Mouse (Mus musculus) left cerebral cortex, postnatal 25 days (tissue): Measurements from ENCODE around the gene Mcl1. TPM values are rescaled to one million over a fixed set of nuclear protein-coding genes. Genes with fewer than 3 reads are reported as not detected.
A peak's percentile ranks its signal among the peaks of the same experiment; 100 is the strongest.
"Not testable (repeated sequence)": the region's sequence is repeated elsewhere in the genome, so short reads cannot be mapped to it uniquely, and the experiment has no call there.

Experiments
- DNase-seq, 2 experiments: peaks; one replicate each; pipeline ENCODE4 v3.0.0; 2022; ENCODE audit warnings: low spot score in 2 of 2, mixed read lengths in 1 of 2
- intact Hi-C: fragments of 180-260 bp; cut with DNase I; formaldehyde crosslinking; loops from one replicate; pipeline ENCODE4 v1.15.1; 2025
- total RNA-seq, 2 experiments: library from RNA; stranded (reverse); gene quantifications; 2 replicates each; pipeline ENCODE4 v1.2.3; 2021

Gene Mcl1
- total RNA-seq, 2 experiments from 2014 or later: 58.4 to 59.6 TPM

DNA sequence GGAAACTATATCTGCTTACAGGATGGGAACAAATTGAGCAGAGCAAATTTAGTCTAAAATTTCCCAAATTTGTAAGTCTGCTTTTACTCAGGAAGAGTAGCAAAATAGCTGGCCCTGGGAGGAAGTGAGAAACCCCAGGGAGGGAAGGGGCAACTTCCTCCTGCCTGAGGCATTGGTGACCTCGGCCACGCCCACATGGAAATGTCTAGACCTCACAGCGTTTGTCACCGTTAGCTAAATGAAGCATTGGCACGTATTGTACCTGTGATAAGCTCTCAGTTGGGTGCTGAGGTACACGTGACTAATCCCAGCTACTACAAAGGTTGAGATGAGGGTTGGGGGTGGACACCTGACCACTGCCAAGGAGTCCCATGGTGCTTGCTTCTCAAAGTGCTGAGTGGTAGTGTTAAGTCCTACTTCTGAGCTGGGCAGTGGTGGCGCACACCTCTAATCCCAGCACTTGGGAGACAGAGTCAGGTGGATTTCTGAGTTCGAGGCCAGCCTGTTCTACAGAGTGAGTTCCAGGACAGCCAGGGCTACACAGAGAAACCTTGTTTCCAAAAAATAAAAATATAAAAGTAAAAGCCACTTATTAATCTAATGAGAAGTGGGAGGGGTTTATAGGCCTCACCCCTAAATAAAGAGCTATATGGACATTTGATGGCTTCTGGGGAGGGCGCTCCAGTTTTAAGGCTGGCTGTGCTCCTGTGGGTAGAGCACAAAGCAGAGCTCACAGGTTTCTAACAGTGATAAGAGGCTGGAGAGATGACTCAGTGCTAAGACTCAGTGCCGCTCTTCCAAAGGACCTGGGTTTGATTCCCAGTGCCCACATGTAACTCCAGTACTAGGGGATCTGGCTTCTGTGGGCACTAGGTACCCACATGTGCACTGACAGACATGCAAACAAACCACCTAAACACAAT lies 13.0 kb upstream of the Mcl1 start:
- DNase-seq: no peak
- intact Hi-C loops: loop anchor here (2.0 kb wide), 1 partner anchor 27 kb away; no protein-coding TSS in a partner anchor

DNA sequence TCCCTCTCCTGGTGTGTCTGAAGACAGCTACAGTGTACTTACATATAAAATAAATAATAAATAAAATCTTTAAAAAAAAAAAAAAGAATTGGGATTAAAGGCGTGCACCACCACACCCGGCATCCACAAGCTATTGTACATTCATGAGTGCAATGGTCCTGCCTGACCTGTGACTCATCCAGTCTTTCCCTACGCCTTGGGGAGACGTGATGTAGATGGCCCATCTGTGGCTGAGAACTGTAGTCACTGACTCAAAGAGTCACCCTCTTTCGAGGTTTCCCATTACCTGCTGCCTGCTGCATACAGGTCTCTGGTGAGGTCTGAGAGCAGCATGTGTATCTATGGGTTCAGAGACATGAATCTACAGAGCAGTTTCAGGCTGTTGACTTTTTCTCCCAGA lies 10.6 kb upstream of the Mcl1 start:
- intact Hi-C loops: no loop called here
- no peak for DNase-seq

DNA sequence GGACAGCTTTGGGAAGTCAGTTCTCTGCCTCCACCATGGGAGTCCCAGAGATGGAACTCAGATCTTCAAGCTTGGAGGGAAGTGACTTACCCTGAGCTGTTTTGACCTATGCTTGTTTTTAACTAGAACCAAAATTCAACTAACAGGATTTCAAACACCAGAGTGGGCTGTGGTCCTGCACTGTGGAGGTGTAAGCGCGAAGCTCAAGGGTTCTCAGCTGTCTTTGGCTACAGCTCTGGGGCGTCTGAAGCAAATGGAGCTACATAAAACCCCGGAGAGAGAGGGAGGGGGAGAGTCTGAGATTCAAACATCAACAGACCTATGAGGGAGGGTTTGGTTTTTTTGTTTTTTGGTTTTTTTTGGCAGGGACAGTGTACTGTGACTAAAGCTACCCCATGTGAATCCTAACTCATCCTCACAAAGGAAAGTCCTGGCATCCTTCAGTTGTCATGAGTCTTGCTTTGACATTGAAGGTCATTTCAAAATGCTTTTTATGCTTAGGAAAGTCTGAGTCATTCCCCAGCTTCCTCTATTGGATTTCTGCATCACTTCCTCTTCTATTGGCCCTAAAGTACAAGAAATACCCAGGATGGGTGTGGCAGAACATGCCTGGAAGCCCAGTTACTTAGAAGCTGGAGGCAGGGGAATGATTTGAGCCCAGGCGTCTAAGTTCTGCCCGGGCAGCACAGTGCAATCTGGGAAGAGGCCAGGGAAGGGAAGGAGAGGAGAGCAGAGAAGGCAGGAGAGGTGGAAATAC lies 8.1 kb upstream of the Mcl1 start:
- no peak for DNase-seq
- intact Hi-C loops: no loop called here

DNA sequence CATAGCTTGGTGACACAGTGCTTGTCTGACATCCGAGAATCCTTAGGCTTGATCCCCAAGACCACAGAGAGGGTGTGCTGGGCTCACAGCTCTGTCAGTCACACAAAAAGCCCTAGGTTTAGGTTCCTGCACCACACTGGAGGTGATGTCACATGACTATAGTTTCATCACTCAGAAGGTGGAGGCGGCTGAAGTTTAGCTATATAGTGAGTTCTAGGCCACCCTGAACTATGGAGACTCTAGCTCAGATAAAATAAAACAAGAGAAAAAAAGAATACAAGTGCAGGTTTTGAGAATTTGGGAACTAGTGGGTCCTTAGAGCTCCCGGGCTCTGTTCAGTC lies 7.6 kb upstream of the Mcl1 start:
- intact Hi-C loops: no loop called here
- DNase-seq: no peak

DNA sequence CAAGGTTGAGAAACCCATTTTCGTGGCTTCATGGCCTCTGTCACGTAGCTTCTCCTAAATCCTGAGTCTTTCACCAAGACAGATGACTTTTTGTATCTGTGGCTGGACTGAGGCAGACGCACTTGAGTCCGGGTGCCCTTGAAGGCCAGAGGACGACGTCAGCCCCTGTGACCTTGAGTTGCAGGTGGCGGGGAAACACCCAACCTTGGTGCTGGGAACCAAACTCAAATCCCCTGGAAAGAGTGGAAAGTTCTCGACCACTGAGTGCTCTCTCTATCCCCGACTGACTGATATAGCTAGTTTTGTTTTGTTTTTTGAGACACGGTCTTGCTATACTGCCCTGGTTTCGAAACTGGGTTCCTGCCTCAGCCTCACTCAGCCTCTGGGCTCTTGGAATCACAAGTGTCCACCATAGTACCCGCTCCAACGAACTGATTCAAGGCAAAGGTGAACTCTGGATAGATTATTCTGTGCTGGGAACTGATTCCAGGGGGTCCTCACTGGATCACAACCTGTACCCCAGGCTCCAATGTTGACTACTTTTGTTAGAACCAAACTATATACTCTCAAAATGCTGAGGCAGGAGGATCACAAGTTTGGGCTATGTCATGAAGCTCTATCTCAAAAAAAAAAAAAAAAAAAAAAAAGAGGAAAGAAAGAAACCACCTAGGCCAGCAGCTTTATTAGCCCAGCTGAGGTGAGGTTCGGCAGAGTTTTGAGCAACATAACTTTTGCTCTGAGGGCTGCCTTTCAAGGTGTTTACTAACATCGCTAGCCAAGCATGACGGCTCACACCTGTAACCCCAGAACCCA lies 7.0 kb upstream of the Mcl1 start:
- intact Hi-C loops: no loop called here
- no peak for DNase-seq

DNA sequence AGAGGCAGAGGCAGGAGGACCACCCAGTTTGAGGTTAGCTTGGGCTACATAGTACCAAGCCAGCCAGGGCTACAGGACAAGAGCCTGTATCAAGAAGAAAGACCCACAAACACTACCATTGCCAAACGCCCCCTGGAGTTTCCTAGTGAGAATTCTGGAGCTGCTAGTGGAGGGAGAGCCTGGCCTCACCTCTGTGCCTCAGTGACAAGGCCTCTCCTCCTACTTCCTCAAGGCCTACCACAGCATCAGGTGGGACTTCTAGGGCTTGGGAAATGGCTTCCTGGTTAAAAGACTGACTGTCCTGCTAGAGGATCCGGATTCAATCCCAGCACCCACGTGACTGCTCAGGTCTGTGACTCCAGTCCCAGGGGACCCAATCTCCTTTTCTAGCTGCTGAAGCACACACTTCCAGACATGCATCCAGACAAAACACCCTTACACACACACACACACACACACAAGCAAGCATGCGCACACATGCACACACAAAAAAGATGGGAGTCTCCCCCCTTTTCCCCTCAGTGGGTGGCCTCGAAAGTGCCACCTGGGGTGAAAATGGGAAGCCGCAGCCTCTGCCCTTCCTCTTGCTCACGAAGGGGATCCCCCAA lies 6.3 kb upstream of the Mcl1 start:
- DNase-seq: no peak
- intact Hi-C loops: no loop called here

DNA sequence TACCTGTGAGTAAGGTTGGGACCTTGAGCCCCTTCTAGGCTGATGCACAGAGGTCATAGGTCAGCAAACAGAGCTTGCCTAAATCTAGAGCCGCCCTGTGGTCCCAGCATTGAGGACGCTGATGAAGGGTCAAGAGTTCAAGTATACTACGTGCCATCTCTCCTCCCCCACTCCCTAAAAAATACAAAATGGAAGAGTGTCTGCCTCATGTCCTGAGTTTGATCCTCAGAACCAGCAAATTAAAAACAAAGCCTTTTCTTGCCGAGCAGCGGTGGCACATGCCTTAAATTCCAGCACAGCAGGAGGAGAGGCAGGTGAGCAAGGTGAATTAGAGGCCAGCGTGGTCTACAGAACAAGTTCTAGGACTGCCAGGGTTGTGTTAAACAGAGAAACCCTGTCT lies 5.7 kb upstream of the Mcl1 start:
- no peak for DNase-seq
- intact Hi-C loops: no loop called here

DNA sequence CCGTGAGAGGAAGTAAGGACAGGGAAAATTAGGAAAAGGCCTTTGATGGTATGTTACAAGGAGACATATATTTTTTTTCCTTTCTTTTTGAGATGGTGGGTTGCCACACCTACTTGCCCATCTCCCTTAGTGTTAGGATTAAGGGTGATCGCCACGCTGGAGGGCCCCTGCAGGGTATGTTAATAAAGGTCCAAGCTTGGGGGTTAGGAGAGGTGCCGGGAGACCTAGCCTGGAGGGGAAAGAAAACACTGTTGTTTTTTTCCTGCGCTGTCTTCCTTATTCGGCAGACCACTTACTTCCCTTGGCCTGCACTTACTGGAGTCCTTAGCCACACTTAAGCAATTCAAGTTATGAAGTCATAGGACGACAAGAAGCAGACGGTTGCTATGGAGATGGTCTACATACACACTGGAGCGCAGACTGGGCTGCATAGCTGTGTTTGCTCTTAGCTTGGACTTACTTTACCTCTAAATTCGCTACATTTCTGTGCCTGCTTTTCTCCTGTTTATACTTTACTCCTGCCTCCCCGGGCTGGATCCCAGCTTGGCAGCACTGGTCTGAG lies 5.0 kb upstream of the Mcl1 start:
- intact Hi-C loops: no loop called here
- peak in 1 of 2 experiments; percentile 58 for DNase-seq

DNA sequence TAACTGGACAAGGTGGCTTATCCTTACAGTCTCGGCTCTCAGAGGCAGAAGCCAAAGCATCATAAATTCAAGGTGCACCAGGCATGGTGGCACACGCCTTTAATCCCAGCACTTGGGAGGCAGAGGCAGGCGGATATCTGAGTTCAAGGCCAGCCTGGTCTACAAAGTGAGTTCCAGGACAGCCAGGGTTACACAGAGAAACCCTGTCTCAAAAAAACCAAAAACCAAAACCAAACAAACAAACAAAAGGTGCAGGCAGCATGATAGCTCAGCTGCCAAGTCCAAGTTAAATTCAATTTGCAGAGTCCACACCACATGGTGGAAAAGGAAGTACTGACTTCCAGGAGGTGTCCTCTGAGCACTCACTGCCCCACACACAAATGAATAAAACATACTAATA lies 4.2 kb upstream of the Mcl1 start:
- DNase-seq, intact Hi-C loops: not testable (repeated sequence)

DNA sequence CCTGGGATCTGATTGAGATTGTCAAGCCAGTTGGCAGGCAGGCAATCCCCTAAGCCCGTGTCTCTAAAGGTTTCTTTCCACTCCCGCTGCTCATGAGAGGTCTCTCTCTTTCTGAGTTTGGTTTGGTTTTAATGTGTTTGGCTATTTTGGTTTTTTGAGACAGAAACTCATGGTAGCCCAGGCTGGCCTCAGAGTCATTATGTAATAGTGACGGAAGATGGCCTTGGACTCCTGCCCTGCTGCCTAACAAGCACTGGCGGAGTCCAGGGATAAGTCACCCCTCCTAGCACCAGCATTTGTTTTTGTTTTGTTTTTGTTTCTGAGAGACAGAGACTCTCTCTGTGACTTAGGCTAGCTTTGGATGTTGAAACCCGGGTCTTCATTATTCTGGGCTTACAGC lies 3.2 kb upstream of the Mcl1 start:
- intact Hi-C loops: no loop called here
- no peak for DNase-seq

DNA sequence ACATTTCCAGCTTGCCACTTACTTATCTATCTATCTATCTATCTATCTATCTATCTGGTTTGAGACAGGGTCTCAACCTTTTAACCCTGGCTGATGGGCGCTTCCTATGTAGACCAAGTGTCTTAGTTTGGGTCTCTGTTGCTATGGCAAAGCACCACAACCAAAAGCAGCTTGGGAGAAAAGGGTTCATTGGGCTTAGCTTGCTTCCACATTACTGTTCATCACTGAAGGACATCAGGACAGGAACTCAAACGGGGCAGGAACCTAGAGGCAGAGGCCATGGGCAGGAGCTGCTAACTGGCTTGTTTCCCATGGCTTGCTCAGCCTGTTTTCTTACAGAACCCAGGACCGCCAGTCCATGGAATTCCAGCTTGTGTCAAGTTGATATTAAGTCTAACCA lies 1.5 kb upstream of the Mcl1 start:
- DNase-seq: no peak

DNA sequence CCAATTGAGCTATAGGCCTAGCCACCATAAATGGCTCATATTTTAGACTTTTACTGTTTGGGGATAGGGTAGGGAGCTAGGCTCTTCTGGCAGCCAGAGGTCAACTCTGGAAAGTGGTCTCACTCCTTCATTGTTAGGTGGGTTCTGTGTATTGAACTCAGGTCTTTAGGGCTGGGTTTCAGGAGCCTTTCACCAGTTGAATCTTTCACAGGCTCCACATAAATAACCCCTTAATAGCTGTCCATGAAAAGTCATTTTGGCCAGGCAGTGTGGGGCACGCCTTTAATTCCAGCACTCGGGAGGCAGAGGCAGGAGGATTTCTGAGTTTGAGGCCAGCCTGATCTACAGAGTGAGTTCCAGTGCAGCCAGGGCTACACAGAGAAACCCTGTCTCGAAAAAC lies 877 bp upstream of the Mcl1 start:
- DNase-seq: no peak
- intact Hi-C loops: loop anchor here (2.0 kb wide), 2 partner anchors 17 to 29 kb away; no protein-coding TSS in a partner anchor

More for the DNA sequence above, 1.5 kb upstream of the Mcl1 start:
- intact Hi-C loops: no loop called here

DNA sequence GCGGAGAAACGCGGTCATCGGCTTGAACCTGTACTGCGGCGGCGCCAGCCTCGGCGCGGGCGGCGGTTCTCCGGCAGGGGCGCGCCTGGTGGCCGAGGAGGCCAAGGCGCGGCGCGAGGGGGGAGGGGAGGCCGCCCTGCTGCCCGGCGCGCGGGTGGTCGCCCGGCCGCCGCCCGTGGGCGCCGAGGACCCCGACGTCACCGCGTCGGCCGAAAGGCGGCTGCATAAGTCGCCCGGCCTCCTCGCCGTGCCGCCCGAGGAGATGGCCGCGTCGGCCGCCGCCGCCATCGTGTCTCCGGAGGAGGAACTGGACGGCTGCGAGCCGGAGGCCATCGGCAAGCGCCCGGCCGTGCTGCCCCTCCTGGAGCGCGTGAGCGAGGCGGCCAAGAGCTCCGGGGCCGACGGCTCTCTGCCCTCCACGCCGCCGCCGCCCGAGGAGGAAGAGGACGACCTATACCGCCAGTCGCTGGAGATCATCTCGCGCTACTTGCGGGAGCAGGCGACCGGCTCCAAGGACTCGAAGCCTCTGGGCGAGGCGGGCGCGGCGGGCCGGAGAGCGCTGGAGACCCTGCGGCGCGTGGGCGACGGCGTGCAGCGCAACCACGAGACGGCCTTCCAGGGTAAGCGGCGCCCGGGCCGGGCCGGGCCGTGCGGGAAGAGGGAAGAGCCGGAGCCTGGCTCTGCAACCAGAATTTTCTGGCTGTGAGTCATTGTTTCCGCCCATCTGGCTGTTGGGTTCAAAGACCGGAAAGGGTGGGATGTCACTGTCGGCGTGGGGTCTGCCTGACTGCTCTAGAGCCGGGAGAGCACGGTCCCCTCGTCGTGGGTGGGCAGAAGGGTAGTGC lies 502 bp downstream of the Mcl1 start:
- DNase-seq: peak; percentile 67 to 69
- intact Hi-C loops: loop anchor here (2.0 kb wide), 2 partner anchors 16 to 30 kb away; no protein-coding TSS in a partner anchor

DNA sequence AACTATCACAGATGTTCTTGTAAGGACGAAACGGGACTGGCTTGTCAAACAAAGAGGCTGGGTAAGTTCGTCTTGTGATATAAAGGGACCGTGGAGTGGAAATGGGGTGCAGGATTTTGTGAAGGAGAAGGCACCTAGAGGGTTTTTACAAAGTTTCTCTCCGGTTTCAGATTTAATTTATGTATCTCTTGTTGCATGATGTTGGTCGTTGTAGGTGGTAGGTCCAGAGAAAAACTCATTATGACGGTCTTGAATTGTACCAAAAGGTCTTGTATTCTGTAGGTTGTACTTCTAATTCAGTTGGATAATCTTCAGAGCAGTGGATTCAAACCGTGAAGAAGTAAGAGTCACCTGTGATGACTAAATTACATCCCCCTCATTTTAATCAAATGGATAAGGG lies 1.4 kb downstream of the Mcl1 start:
- no peak for DNase-seq

DNA sequence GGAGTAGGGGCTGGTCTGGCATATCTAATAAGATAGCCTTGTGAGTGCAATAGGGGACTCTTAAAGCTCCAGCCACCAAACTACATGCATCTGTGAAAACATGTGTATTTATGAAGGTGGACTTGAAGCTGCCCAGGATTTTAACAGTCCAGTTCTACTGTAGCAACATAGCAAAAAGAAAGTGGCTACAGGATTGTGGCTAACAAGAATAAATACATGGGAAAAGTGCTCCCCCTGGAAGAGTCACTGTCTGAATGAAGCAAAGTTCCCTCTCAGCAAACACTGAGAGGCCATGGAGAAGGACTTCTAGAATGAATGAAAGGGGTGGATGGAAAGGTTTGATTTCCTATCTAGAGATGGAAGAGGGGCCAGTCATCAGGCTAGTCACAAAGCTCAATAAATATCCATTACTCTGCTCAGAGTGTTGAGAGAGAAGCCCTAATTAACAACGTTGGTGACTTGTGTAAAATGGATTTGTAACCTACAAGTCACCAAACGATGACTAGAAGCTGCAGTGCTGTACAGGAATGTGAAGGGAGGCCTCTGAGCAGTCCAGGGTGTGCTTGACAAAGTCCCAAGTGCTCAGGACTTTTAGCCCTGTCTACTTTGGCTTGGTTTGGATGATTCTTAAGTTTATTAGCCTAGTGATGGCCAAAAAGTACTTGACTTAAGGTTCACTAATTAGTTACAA lies 2.3 kb downstream of the Mcl1 start:
- intact Hi-C loops: no loop called here
- DNase-seq: no peak

More for the DNA sequence above, 1.4 kb downstream of the Mcl1 start:
- intact Hi-C loops: loop anchor here (2.0 kb wide), 2 partner anchors 15 to 31 kb away; no protein-coding TSS in a partner anchor

DNA sequence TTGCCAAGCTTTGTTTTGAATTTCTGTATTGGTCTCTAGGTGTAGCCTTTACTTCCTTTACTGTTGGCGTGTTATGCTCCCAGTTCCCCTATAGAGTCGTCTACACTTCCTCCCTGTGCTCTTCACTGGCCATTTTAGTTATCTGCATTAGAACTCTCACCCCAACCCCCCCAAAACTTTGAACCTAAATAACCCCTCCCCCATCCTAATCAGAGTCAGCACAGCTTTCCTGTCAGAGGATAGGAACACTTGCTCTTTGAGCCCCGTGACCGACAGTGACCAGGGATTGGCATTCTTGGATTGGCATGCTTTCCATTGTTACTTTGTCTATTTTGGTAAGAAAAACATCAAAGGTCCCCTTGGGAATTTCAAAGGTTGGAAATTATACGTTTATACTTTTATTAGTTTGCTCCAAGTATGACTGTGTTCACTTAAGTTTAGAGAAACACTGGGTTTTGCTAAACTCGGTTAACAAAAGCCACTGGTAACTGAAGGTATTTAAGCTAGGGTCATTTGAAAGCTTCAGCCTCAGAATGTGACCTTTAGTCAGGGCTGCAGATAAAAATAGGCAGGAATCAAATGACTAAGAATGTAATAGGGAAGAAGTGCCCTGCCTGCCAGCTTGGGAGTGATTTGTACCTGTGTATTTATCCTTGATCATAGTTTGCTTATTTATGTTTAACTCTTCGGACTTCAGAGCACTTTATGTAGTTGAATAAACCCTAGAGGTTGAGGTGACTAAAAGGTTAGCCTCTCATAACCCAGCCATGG lies 3.5 kb downstream of the Mcl1 start:
- DNase-seq: no peak
- intact Hi-C loops: no loop called here
